Mouse (Mus musculus) limb, embryonic 14.5 days (tissue): ENCODE data around the gene Parp16. TPM values are rescaled to one million over a fixed set of nuclear protein-coding genes. Genes with fewer than 3 reads are reported as not detected.

ENCODE experiments used
- ATAC-seq: fragments of 200-750 bp; cut with Nextera tagmentation; 2 replicates; pipeline ENCODE4 v1.8.0; 2017; ENCODE audit warnings: low read depth, moderate number of reproducible peaks, moderate TSS enrichment; ENCODE audit not compliant: low FRiP score
- DNase-seq: peaks from one replicate; pipeline ENCODE4 v3.0.0-alpha.2; 2015; ENCODE audit warnings: low spot score
- H3K27ac ChIP-seq: fragments of 300-500 bp; sonication (generic); replicated peaks from 2 replicates; pipeline ENCODE4 v1.5.1; 2014; ENCODE audit warnings: low read depth, mild to moderate bottlenecking, low read length, moderate library complexity, mixed read lengths
- H3K27me3 ChIP-seq: fragments of 300-500 bp; sonication (generic); 2 replicates; pipeline ENCODE4 v1.6.1; 2014; ENCODE audit warnings: low read length, mixed read lengths; ENCODE audit not compliant: control insufficient read depth, insufficient read depth
- H3K36me3 ChIP-seq: fragments of 300-500 bp; sonication (generic); 2 replicates; pipeline ENCODE4 v1.6.1; 2014; ENCODE audit warnings: mild to moderate bottlenecking, low read length, moderate library complexity, mixed read lengths; ENCODE audit not compliant: control insufficient read depth, insufficient read depth
- H3K4me1 ChIP-seq: fragments of 300-500 bp; sonication (generic); 2 replicates; pipeline ENCODE4 v1.6.1; 2014; ENCODE audit warnings: antibody characterized with exemption, low read length, mixed read lengths; ENCODE audit not compliant: control insufficient read depth, insufficient read depth
- H3K4me2 ChIP-seq: fragments of 300-500 bp; sonication (generic); replicated peaks from 2 replicates; pipeline ENCODE4 v1.6.1; 2014; ENCODE audit warnings: low read depth, mild to moderate bottlenecking, low read length, moderate library complexity; ENCODE audit not compliant: severe bottlenecking
- H3K4me3 ChIP-seq: fragments of 300-500 bp; sonication (generic); replicated peaks from 2 replicates; pipeline ENCODE4 v1.5.1; 2014; ENCODE audit warnings: low read length
- H3K9ac ChIP-seq: fragments of 300-500 bp; sonication (generic); 2 replicates; pipeline ENCODE4 v1.6.1; 2014; ENCODE audit warnings: mild to moderate bottlenecking, low read depth, low read length, moderate library complexity; ENCODE audit not compliant: severe bottlenecking
- H3K9me3 ChIP-seq: fragments of 300-500 bp; sonication (generic); 2 replicates; pipeline ENCODE4 v1.6.1; 2016; ENCODE audit warnings: low read length; ENCODE audit not compliant: control insufficient read depth
- POLR2A ChIP-seq: fragments of 200-500 bp; IDR thresholded peaks from 2 replicates; pipeline ENCODE4 v1.8.0; 2012; ENCODE audit warnings: inconsistent platforms, mild to moderate bottlenecking, moderate library complexity, borderline replicate concordance; ENCODE audit not compliant: insufficient read depth, insufficient read length; ENCODE audit errors: extremely low read depth
- WGBS: fragments of 180-500 bp; shearing (Covaris S2); extraction: QIAGEN DNeasy Blood & Tissue Kit; methylation state at CpG from one replicate; pipeline ENCODE4 v1.1.7; 2014; 5-methylcytosine and 5-hydroxymethylcytosine counted together
- polyA plus RNA-seq, 2 experiments: library from polyadenylated mRNA; depleted of rRNA in 1 of 2; stranded (reverse) in 1 of 2; unstranded in 1 of 2; fragments of >200 nt; fragmentation: Nextera tagmentation in 1 of 2; extraction: Ambion mirVana in 1 of 2; gene quantifications; 2 replicates each; pipeline versions ENCODE4 v1.2.1 to v1.2.3; 2012 to 2014

Gene Parp16
- polyA plus RNA-seq, 2 experiments: 7.6 TPM

- no peak for TF ChIP-seq POLR2A
- no peak for DNase-seq
- ATAC-seq: no peak
- H3K27me3 ChIP-seq: no peaks in the 10 kb centered on the region
- H3K4me3 ChIP-seq: no peak overlapping the region
- H3K4me2 ChIP-seq: no peak overlapping the region
- no peaks in the 10 kb centered on the region for H3K36me3 ChIP-seq
- peaks cover 10% of the 10 kb centered on the region for H3K4me1 ChIP-seq
- H3K9ac ChIP-seq: no peak overlapping the region
- WGBS: 71% methylated on average over 12 of the region's 12 CpGs
- no peaks in the 10 kb centered on the region for H3K9me3 ChIP-seq
- H3K27ac ChIP-seq: no peak overlapping the region
These were observed 1.9 kb upstream of the Parp16 start for GRCm38 (mm10) chr9:65193214-65193613.

GRCm38 (mm10) chr9:65195621-65195981 is 448 bp downstream of the Parp16 start:
- H3K27ac ChIP-seq: peak overlapping the region; percentile 65
- H3K9me3 ChIP-seq: no peaks in the 10 kb centered on the region
- H3K36me3 ChIP-seq: no peaks in the 10 kb centered on the region
- DNase-seq (no peak), ATAC-seq (no peak)
- 18% methylated on average over 8 of the region's 8 CpGs for WGBS
- H3K4me2 ChIP-seq: peak overlapping the region; percentile 3; the same call in 1 of the 2 replicates
- H3K4me3 ChIP-seq: no peak overlapping the region
- peaks cover 10% of the 10 kb centered on the region for H3K4me1 ChIP-seq
- TF ChIP-seq POLR2A: no peak
- H3K9ac ChIP-seq: no peak overlapping the region
- H3K27me3 ChIP-seq: no peaks in the 10 kb centered on the region

GRCm38 (mm10) chr9:65195982-65196737 is 1.0 kb downstream of the Parp16 start:
- DNase-seq: peak; percentile 94
- peak overlapping the region; percentile 65 for H3K27ac ChIP-seq
- WGBS: 2% methylated on average over 9 of the region's 9 CpGs
- TF ChIP-seq POLR2A: peak; percentile 86; the same call in 1 of the 2 replicates
- H3K27me3 ChIP-seq: no peaks in the 10 kb centered on the region
- peak overlapping the region; percentile 21; the same call in 1 of the 2 replicates for H3K4me3 ChIP-seq
- H3K4me1 ChIP-seq: peaks cover 10% of the 10 kb centered on the region
- H3K36me3 ChIP-seq: no peaks in the 10 kb centered on the region
- peak; percentile 91 for ATAC-seq
- H3K9me3 ChIP-seq: no peaks in the 10 kb centered on the region
- H3K4me2 ChIP-seq: peak overlapping the region; percentile 36
- H3K9ac ChIP-seq: peak overlapping the region; percentile 43

GRCm38 (mm10) chr9:65196738-65197569 is 1.8 kb downstream of the Parp16 start:
- Histone ChIP-seq H3K27ac (peak overlapping the region; percentile 65), H3K4me3 (peak overlapping the region; percentile 21; the same call in 1 of the 2 replicates), H3K27me3 (no peaks in the 10 kb centered on the region), H3K9ac (peak overlapping the region; percentile 43), H3K36me3 (no peaks in the 10 kb centered on the region), H3K4me1 (peaks cover 10% of the 10 kb centered on the region), H3K9me3 (no peaks in the 10 kb centered on the region), H3K4me2 (peak overlapping the region; percentile 36)
- WGBS: 16% methylated on average over 26 of the region's 26 CpGs
- ATAC-seq (peak; percentile 82), DNase-seq (peak; percentile 91)
- TF ChIP-seq POLR2A: no peak

DNA sequence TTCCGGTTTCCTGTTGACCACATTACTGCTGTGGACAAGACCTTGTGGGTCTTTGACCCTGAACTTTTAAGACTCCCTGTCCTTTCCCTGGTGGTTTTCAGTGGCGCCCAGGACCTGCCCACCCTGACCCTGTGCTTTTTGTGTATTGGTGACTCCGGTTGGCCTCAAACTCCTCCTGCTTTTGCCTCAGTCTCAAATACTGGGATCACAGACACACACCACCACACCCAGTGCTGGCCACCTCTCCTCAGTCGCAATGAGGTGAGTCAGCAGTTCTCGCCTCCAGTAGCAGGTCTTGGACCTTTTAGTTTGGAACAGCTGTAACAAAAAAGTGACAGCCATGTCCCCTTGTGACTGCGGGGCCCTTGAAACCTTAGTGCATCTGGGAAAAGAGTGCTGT is 2.7 kb downstream of the Parp16 start:
- Histone ChIP-seq H3K9me3 (no peaks in the 10 kb centered on the region), H3K9ac (no peak overlapping the region), H3K36me3 (no peaks in the 10 kb centered on the region), H3K27ac (no peak overlapping the region), H3K4me3 (no peak overlapping the region), H3K4me1 (peaks cover 10% of the 10 kb centered on the region), H3K27me3 (no peaks in the 10 kb centered on the region), H3K4me2 (no peak overlapping the region)
- ATAC-seq: no peak
- 86% methylated on average over 6 of the region's 6 CpGs for WGBS
- no peak for TF ChIP-seq POLR2A
- no peak for DNase-seq
